Mouse (Mus musculus) lung, postnatal 0 days (tissue): ENCODE data around the gene Kcnj9.

Source experiments
- CTCF ChIP-seq: IDR thresholded peaks from 2 replicates; pipeline ENCODE4 v1.5.1; 2016; ENCODE audit warnings: antibody characterized with exemption, mild to moderate bottlenecking
- EP300 ChIP-seq: IDR thresholded peaks from 2 replicates; pipeline ENCODE4 v1.6.1; 2016; ENCODE audit warnings: antibody characterized with exemption, mild to moderate bottlenecking, control low read depth

- no peak for TF ChIP-seq CTCF
- no peak for TF ChIP-seq EP300
These were observed 2.4 kb downstream of the Kcnj9 start for GRCm38 (mm10) chr1:172326684-172327083.
